Mouse (Mus musculus) brain, embryonic 14.5 days (tissue): ENCODE results near the gene Nek6.

ENCODE experiments used
- CTCF ChIP-seq: fragments of 200-500 bp; IDR thresholded peaks from 2 replicates; pipeline ENCODE4 v1.5.1; 2012; ENCODE audit warnings: inconsistent platforms, mild to moderate bottlenecking, moderate library complexity, borderline replicate concordance; ENCODE audit not compliant: insufficient read depth, insufficient read length; ENCODE audit errors: extremely low read depth
- POLR2A ChIP-seq: fragments of 200-500 bp; IDR thresholded peaks from 2 replicates; pipeline ENCODE4 v1.6.1; 2012; ENCODE audit warnings: mild to moderate bottlenecking, inconsistent platforms, borderline replicate concordance; ENCODE audit not compliant: poor library complexity, insufficient read depth, insufficient read length, severe bottlenecking; ENCODE audit errors: extremely low read depth

- TF ChIP-seq CTCF (no peak), POLR2A (no peak)
Observed at GRCm38 (mm10) chr2:38479541-38479940, 31.9 kb upstream of the Nek6 start.
